Mouse (Mus musculus) small intestine, adult 2 months (tissue): ENCODE results near the gene Slc7a11.

ENCODE experiments used
- CTCF ChIP-seq: fragments of 200-500 bp; IDR thresholded peaks from 2 replicates; pipeline ENCODE4 v1.5.1; 2012; ENCODE audit warnings: low read depth, mild to moderate bottlenecking, control low read depth, inconsistent platforms, low read length, moderate library complexity, mixed read lengths; ENCODE audit not compliant: insufficient replicate concordance, insufficient read length; ENCODE audit errors: extremely low read depth
- POLR2A ChIP-seq: fragments of 200-500 bp; IDR thresholded peaks from 2 replicates; pipeline ENCODE4 v1.6.1; 2012; ENCODE audit warnings: low read depth, mild to moderate bottlenecking, control low read depth, inconsistent platforms, low read length, moderate library complexity

GRCm38 (mm10) chr3:50033325-50033724, 410.1 kb downstream of the Slc7a11 start:
- TF ChIP-seq POLR2A = no peak
- no peak for TF ChIP-seq CTCF
